Mouse (Mus musculus) limb, embryonic 14.5 days (tissue): ENCODE measurements around the gene Ppard. TPM values are rescaled to one million over a fixed set of nuclear protein-coding genes. Genes with fewer than 3 reads are reported as not detected.
"Not testable (repeated sequence)": the region's sequence is repeated elsewhere in the genome, so short reads cannot be mapped to it uniquely, and the experiment has no call there.

Experiments used
- ATAC-seq: fragments of 200-750 bp; cut with Nextera tagmentation; 2 replicates; pipeline ENCODE4 v1.8.0; 2017; ENCODE audit warnings: low read depth, moderate number of reproducible peaks, moderate TSS enrichment; ENCODE audit not compliant: low FRiP score
- DNase-seq: peaks from one replicate; pipeline ENCODE4 v3.0.0-alpha.2; 2015; ENCODE audit warnings: low spot score
- H3K27ac ChIP-seq: fragments of 300-500 bp; sonication (generic); replicated peaks from 2 replicates; pipeline ENCODE4 v1.5.1; 2014; ENCODE audit warnings: low read depth, mild to moderate bottlenecking, low read length, moderate library complexity, mixed read lengths
- H3K27me3 ChIP-seq: fragments of 300-500 bp; sonication (generic); 2 replicates; pipeline ENCODE4 v1.6.1; 2014; ENCODE audit warnings: low read length, mixed read lengths; ENCODE audit not compliant: control insufficient read depth, insufficient read depth
- H3K36me3 ChIP-seq: fragments of 300-500 bp; sonication (generic); 2 replicates; pipeline ENCODE4 v1.6.1; 2014; ENCODE audit warnings: mild to moderate bottlenecking, low read length, moderate library complexity, mixed read lengths; ENCODE audit not compliant: control insufficient read depth, insufficient read depth
- H3K4me1 ChIP-seq: fragments of 300-500 bp; sonication (generic); 2 replicates; pipeline ENCODE4 v1.6.1; 2014; ENCODE audit warnings: antibody characterized with exemption, low read length, mixed read lengths; ENCODE audit not compliant: control insufficient read depth, insufficient read depth
- H3K4me2 ChIP-seq: fragments of 300-500 bp; sonication (generic); replicated peaks from 2 replicates; pipeline ENCODE4 v1.6.1; 2014; ENCODE audit warnings: low read depth, mild to moderate bottlenecking, low read length, moderate library complexity; ENCODE audit not compliant: severe bottlenecking
- H3K4me3 ChIP-seq: fragments of 300-500 bp; sonication (generic); replicated peaks from 2 replicates; pipeline ENCODE4 v1.5.1; 2014; ENCODE audit warnings: low read length
- H3K9ac ChIP-seq: fragments of 300-500 bp; sonication (generic); 2 replicates; pipeline ENCODE4 v1.6.1; 2014; ENCODE audit warnings: mild to moderate bottlenecking, low read depth, low read length, moderate library complexity; ENCODE audit not compliant: severe bottlenecking
- H3K9me3 ChIP-seq: fragments of 300-500 bp; sonication (generic); 2 replicates; pipeline ENCODE4 v1.6.1; 2016; ENCODE audit warnings: low read length; ENCODE audit not compliant: control insufficient read depth
- POLR2A ChIP-seq: fragments of 200-500 bp; IDR thresholded peaks from 2 replicates; pipeline ENCODE4 v1.8.0; 2012; ENCODE audit warnings: inconsistent platforms, mild to moderate bottlenecking, moderate library complexity, borderline replicate concordance; ENCODE audit not compliant: insufficient read depth, insufficient read length; ENCODE audit errors: extremely low read depth
- WGBS: fragments of 180-500 bp; shearing (Covaris S2); extraction: QIAGEN DNeasy Blood & Tissue Kit; methylation state at CpG from one replicate; pipeline ENCODE4 v1.1.7; 2014; 5-methylcytosine and 5-hydroxymethylcytosine counted together
- polyA plus RNA-seq, 2 experiments: library from polyadenylated mRNA; depleted of rRNA in 1 of 2; stranded (reverse) in 1 of 2; unstranded in 1 of 2; fragments of >200 nt; fragmentation: Nextera tagmentation in 1 of 2; extraction: Ambion mirVana in 1 of 2; gene quantifications; 2 replicates each; pipeline versions ENCODE4 v1.2.1 to v1.2.3; 2012 to 2014

The Ppard gene
- polyA plus RNA-seq, 2 experiments, result 3.7 to 29.2 TPM

- Histone ChIP-seq H3K9me3 (no peaks in the 10 kb centered on the region; the same call in 1 of the 2 replicates), H3K27ac (peak overlapping the region; percentile 97), H3K4me1 (peaks cover 16% of the 10 kb centered on the region), H3K27me3 (no peaks in the 10 kb centered on the region), H3K4me2 (peak overlapping the region; percentile 90), H3K4me3 (peak overlapping the region; percentile 85), H3K9ac (peak overlapping the region; percentile 97), H3K36me3 (peaks cover 44% of the 10 kb centered on the region)
- 3% methylated on average over 22 of the region's 22 CpGs for WGBS
- TF ChIP-seq POLR2A, result no peak
- DNase-seq (no peak), ATAC-seq (peak; percentile 34; the same call in 1 of the 2 replicates)
Observed at GRCm38 (mm10) chr17:28327673-28328325, 95.3 kb downstream of the Ppard start.

- Histone ChIP-seq H3K27me3 (no peaks in the 10 kb centered on the region), H3K4me1 (peaks cover 22% of the 10 kb centered on the region), H3K4me2 (peak within 1 kb of the TSS; percentile 90), H3K4me3 (peak within 1 kb of the TSS; percentile 85), H3K36me3 (peaks cover 51% of the 10 kb centered on the region), H3K9ac (peak within 1 kb of the TSS; percentile 97), H3K9me3 (no peaks in the 10 kb centered on the region; the same call in 1 of the 2 replicates), H3K27ac (peak within 1 kb of the TSS; percentile 97)
- DNase-seq (peak; percentile 97), ATAC-seq (peak; percentile 88)
- under 1% methylated on average over 53 of the region's 67 CpGs for WGBS
- TF ChIP-seq POLR2A, result peak; percentile 97
Observed at GRCm38 (mm10) chr17:28328366-28328928, 95.9 kb downstream of the Ppard start, which contains the start of gene Rpl10a. Gene Rpl10a (plus strand): TSS chr17:28328471.

GRCm38 (mm10) chr17:28328946-28329345 lies 96.4 kb downstream of the Ppard start:
- Histone ChIP-seq H3K4me1 (peaks cover 26% of the 10 kb centered on the region), H3K36me3 (peaks cover 52% of the 10 kb centered on the region), H3K9me3 (no peaks in the 10 kb centered on the region; the same call in 1 of the 2 replicates), H3K27ac (peak overlapping the region; percentile 97), H3K27me3 (no peaks in the 10 kb centered on the region), H3K4me2 (peak overlapping the region; percentile 90), H3K4me3 (peak overlapping the region; percentile 85), H3K9ac (peak overlapping the region; percentile 97)
- DNase-seq, result no peak
- TF ChIP-seq POLR2A, result no peak
- no peak for ATAC-seq
- 2% methylated on average over 25 of the region's 25 CpGs for whole genome bisulfite sequencing

- H3K4me3 ChIP-seq, result peak overlapping the region; percentile 85
- peak overlapping the region; percentile 97 for H3K9ac ChIP-seq
- H3K27me3 ChIP-seq, result no peaks in the 10 kb centered on the region
- DNase-seq (no peak), ATAC-seq (no peak)
- H3K4me2 ChIP-seq, result peak overlapping the region; percentile 90
- peaks cover 26% of the 10 kb centered on the region for H3K4me1 ChIP-seq
- TF ChIP-seq POLR2A, result no peak
- H3K27ac ChIP-seq, result peak overlapping the region; percentile 97
- peaks cover 58% of the 10 kb centered on the region for H3K36me3 ChIP-seq
- WGBS, result 0% methylated on average over 4 of the region's 4 CpGs
- H3K9me3 ChIP-seq, result no peaks in the 10 kb centered on the region
Observed at GRCm38 (mm10) chr17:28329503-28330231, 97.2 kb downstream of the Ppard start.

GRCm38 (mm10) chr17:28330232-28330546 lies 97.7 kb downstream of the Ppard start:
- H3K9ac ChIP-seq, result peak overlapping the region; percentile 97; the same call in 1 of the 2 replicates
- peaks cover 63% of the 10 kb centered on the region for H3K36me3 ChIP-seq
- no peak for ATAC-seq
- peak overlapping the region; percentile 85 for H3K4me3 ChIP-seq
- H3K9me3 ChIP-seq, result no peaks in the 10 kb centered on the region
- H3K27me3 ChIP-seq, result no peaks in the 10 kb centered on the region
- no peak for DNase-seq
- TF ChIP-seq POLR2A, result no peak
- H3K27ac ChIP-seq, result no peak overlapping the region
- H3K4me1 ChIP-seq, result peaks cover 26% of the 10 kb centered on the region
- WGBS, result 42% methylated on average over 2 of the region's 2 CpGs
- H3K4me2 ChIP-seq, result peak overlapping the region; percentile 90

GRCm38 (mm10) chr17:28330590-28330989 lies 98.1 kb downstream of the Ppard start:
- H3K4me3 ChIP-seq, H3K9ac ChIP-seq, H3K27ac ChIP-seq, DNase-seq, H3K27me3 ChIP-seq, ATAC-seq, H3K9me3 ChIP-seq: not testable (repeated sequence)
- 67% methylated on average over 6 of the region's 8 CpGs for WGBS
- Histone ChIP-seq H3K36me3 (peaks cover 67% of the 10 kb centered on the region), H3K4me1 (peaks cover 26% of the 10 kb centered on the region), H3K4me2 (0 out of 2 replicates have a peak overlapping the region, but pooled peaks have one; percentile 90)
